Mouse (Mus musculus): ENCODE results near the gene Rexo1.

DNA sequence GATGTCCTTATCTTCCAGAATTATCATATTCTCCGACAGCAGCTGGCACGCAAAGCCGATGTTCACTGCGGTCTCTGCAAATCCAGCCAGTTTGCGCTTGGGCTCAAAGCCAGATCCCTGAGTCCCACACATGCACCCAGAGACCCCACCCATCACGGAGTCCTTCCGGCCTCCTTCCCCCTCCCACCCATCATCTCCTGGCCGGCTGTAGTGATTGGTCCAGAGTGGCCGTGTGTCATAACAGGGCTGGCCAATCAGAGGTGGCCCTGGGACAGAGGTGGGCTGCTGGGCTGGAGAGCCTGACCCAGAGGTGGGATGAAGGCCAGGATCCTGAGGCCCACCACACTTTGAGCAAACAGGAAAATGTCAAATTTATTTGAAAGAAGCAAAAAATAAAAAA is 35.2 kb downstream of the Rexo1 start:
- TF ChIP-seq EP300 (IDR thresholded peaks at IDR 0.05; ENCODE audit: insufficient read depth, low read depth, low read length), result no peak
- TF ChIP-seq CTCF (IDR thresholded peaks at IDR 0.05), result no peak
